Mouse (Mus musculus) neural tube, embryonic 12.5 days (tissue): ENCODE measurements around the gene Arap1. TPM values are rescaled to one million over a fixed set of nuclear protein-coding genes. Genes with fewer than 3 reads are reported as not detected.

Experiments used
- ATAC-seq: fragments of 200-750 bp; cut with Nextera tagmentation; 2 replicates; pipeline ENCODE4 v1.8.0; 2017; ENCODE audit warnings: low read depth, mild to moderate bottlenecking, moderate TSS enrichment, moderate library complexity; ENCODE audit not compliant: low FRiP score
- H3K27ac ChIP-seq: fragments of 300-500 bp; sonication (generic); 2 replicates; pipeline ENCODE4 v1.5.1; 2016
- H3K27me3 ChIP-seq: fragments of 300-500 bp; sonication (generic); replicated peaks from 2 replicates; pipeline ENCODE4 v1.6.1; 2016; ENCODE audit warnings: mild to moderate bottlenecking
- H3K36me3 ChIP-seq: fragments of 300-500 bp; sonication (generic); 2 replicates; pipeline ENCODE4 v1.6.1; 2016; ENCODE audit warnings: mild to moderate bottlenecking
- H3K4me1 ChIP-seq: fragments of 300-500 bp; sonication (generic); 2 replicates; pipeline ENCODE4 v1.6.1; 2016
- H3K4me2 ChIP-seq: fragments of 300-500 bp; sonication (generic); replicated peaks from 2 replicates; pipeline ENCODE4 v1.6.1; 2016; ENCODE audit warnings: mild to moderate bottlenecking
- H3K4me3 ChIP-seq: fragments of 300-500 bp; sonication (generic); 2 replicates; pipeline ENCODE4 v1.5.1; 2016
- H3K9ac ChIP-seq: fragments of 300-500 bp; sonication (generic); 2 replicates; pipeline ENCODE4 v1.6.1; 2016; ENCODE audit warnings: mild to moderate bottlenecking
- H3K9me3 ChIP-seq: fragments of 300-500 bp; sonication (generic); 2 replicates; pipeline ENCODE4 v1.6.1; 2016; ENCODE audit warnings: mild to moderate bottlenecking
- WGBS: fragments of 180-500 bp; shearing (Covaris S2); methylation state at CpG from one replicate; pipeline ENCODE4 v1.1.7; 2016; 5-methylcytosine and 5-hydroxymethylcytosine counted together
- polyA plus RNA-seq: library from polyadenylated mRNA; unstranded; fragments of >200 nt; fragmentation: Nextera tagmentation; extraction: Ambion mirVana; gene quantifications from 2 replicates; pipeline ENCODE4 v1.2.1, GENCODE M21; 2016

Gene Arap1
- polyA plus RNA-seq, 1 experiment from 2014 or later: 13.7 TPM

DNA sequence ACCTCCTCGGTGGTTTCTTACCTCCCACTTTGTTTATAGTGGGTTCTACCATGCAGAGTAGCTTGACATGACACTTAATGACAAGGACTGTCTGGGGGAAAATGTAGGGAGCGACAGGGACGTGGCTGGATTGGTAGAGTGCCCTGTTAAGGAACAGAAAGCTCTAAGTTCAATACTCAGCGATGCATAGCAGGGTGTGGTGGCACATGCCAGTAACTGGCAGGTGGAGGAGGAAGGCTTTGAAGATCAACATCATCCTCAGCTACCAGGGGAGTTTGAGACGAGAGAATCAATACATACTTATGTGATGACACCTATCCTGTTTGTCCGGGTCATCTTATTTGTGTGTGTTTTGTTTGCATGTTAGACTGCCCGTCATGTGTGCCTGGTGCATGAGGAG lies 21.8 kb downstream of the Arap1 start:
- Histone ChIP-seq H3K9ac (no peak overlapping the region), H3K9me3 (no peaks in the 10 kb centered on the region), H3K36me3 (no peaks in the 10 kb centered on the region), H3K4me2 (no peak overlapping the region), H3K4me3 (no peak overlapping the region), H3K27ac (no peak overlapping the region), H3K27me3 (no peaks in the 10 kb centered on the region), H3K4me1 (no peaks in the 10 kb centered on the region)
- 83% methylated on average over 7 of the region's 7 CpGs for WGBS
- no peak for ATAC-seq

DNA sequence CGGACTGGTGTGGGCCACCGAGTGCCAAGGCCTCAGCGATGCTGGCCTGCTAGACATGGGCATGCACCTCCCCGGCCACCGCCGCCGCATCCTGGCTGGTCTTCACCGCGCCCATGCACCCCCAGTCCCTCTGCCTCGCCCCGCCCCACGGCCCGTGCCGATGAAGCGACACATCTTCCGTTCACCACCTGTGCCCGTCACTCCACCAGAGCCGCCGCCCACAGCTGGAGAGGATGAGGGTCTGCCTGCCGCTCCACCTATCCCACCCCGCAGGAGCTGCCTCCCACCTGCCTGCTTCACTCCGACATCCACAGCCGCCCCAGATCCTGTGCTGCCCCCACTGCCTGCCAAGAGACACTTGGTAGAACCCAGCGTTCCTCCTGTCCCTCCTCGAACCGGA lies 25.2 kb downstream of the Arap1 start:
- no peak overlapping the region; the same call in 1 of the 2 replicates for H3K4me3 ChIP-seq
- WGBS: 82% methylated on average over 26 of the region's 26 CpGs
- ATAC-seq: no peak
- H3K9ac ChIP-seq: no peak overlapping the region
- H3K4me2 ChIP-seq: no peak overlapping the region
- H3K27me3 ChIP-seq: no peaks in the 10 kb centered on the region
- no peaks in the 10 kb centered on the region for H3K36me3 ChIP-seq
- H3K27ac ChIP-seq: no peak overlapping the region
- peaks cover 3% of the 10 kb centered on the region; the same call in 1 of the 2 replicates for H3K4me1 ChIP-seq
- no peaks in the 10 kb centered on the region for H3K9me3 ChIP-seq

DNA sequence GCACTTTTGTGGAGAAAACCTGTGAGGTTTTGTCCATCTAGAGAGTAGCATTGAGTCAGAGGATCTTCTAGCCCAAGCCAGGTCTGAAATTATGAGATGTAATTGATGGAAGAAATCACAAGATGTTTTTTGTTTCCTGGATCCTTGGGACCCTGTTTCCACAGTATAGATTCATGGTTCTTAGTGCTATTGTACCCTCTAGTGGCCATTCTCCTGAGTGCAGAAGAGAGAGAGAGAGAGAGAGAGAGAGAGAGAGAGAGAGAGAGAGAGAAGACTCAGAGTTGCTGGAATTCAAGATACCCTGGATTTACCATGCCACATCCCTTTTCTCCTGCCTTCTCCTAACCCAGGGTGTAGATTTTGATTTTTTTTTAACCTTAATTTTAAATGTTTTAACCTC lies 26.3 kb downstream of the Arap1 start:
- H3K4me1 ChIP-seq: peaks cover 4% of the 10 kb centered on the region; the same call in 1 of the 2 replicates
- no peak overlapping the region for H3K27ac ChIP-seq
- H3K9me3 ChIP-seq: no peaks in the 10 kb centered on the region
- no peak overlapping the region for H3K9ac ChIP-seq
- no peaks in the 10 kb centered on the region for H3K27me3 ChIP-seq
- H3K4me2 ChIP-seq: no peak overlapping the region
- H3K36me3 ChIP-seq: no peaks in the 10 kb centered on the region
- ATAC-seq: peak; percentile 72; the same call in 1 of the 2 replicates
- H3K4me3 ChIP-seq: no peak overlapping the region

DNA sequence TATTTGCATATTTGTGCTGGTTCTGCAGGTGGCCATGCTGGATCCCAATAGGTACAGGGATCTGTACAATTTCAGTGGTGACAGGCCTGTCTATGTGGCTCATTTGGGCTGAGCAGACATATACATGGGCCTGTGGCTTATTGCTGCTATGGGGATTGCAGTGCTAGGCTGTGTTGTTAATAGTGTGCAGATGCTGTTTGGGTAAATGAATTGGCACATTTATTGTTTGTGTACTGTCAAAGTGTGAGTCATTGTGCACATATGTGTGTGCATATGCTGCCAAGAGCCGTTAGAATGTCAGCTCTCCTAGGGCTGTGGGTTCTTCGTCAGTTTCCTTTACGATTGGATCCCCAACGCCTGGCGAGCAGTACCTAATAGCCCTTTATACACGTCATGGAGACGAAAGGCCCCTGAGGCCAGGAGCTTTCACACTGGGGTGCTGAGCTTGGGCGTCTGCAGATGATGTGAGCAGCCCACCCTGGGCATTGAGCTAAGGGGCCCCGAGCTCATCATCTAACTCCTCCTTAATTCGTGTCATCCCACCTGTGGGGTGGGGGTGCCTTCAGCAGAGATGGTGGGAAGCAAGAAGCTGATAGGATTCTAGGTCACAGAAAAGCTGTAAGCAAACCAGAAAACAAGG lies 29.0 kb downstream of the Arap1 start:
- WGBS: 59% methylated on average over 10 of the region's 10 CpGs
- no peak for ATAC-seq
- no peak overlapping the region for H3K9ac ChIP-seq
- no peaks in the 10 kb centered on the region for H3K36me3 ChIP-seq
- H3K27ac ChIP-seq: no peak overlapping the region
- no peaks in the 10 kb centered on the region for H3K9me3 ChIP-seq
- peaks cover 4% of the 10 kb centered on the region; the same call in 1 of the 2 replicates for H3K4me1 ChIP-seq
- no peak overlapping the region for H3K4me3 ChIP-seq
- H3K27me3 ChIP-seq: no peaks in the 10 kb centered on the region
- H3K4me2 ChIP-seq: no peak overlapping the region

DNA sequence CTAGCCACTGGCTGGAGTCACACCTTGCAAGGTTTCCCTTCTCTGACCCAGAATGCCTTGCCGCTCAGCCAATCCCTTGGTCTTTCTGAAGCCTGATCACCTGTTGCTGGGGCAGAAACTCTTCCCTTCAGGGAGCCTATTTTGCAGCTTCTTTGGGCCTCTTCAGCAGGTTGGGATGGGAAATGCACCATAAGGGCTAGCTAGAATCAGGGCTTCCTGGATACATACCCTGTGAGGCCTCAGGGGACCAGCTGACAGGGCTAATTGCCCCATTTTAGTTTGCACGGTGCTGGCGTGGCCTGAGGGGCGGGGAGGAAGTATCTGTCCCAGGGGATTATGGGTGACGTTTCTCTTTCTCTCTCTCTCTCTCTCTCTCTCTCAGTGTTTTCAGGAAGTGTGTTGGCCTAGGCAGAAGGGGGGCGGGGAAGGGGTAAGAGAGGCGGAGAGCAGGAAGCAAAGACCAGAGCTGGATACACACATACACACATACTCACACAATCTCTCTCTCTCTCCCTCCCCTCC lies 29.9 kb downstream of the Arap1 start:
- no peak overlapping the region for H3K27ac ChIP-seq

DNA sequence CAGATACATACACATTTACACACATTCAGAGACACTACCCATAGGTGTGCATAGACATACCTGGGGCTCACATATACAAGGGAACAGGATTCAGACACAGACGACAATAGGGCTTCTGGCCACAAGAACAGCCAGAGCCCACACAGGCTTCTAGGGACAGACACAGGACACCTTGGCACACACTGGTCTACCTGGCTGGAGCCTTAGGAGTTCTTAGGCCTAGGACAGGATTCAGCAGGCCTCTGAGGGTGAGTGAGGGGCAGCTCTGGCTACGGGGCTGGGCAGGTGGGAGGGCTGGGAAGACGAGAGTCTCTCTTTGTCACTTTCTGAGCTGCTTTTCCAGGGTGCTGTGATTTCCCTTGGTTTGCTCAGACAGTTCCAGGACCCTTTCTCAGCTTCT lies 30.4 kb downstream of the Arap1 start:
- no peak overlapping the region for H3K4me3 ChIP-seq
- no peaks in the 10 kb centered on the region for H3K9me3 ChIP-seq
- H3K4me1 ChIP-seq: peaks cover 4% of the 10 kb centered on the region; the same call in 1 of the 2 replicates
- no peaks in the 10 kb centered on the region for H3K27me3 ChIP-seq
- ATAC-seq: no peak
- H3K4me2 ChIP-seq: no peak overlapping the region
- WGBS: 68% methylated on average over 3 of the region's 3 CpGs
- no peaks in the 10 kb centered on the region for H3K36me3 ChIP-seq
- no peak overlapping the region for H3K9ac ChIP-seq
- no peak overlapping the region for H3K27ac ChIP-seq

More for the DNA sequence above, 29.9 kb downstream of the Arap1 start:
- no peak overlapping the region for H3K4me3 ChIP-seq
- no peaks in the 10 kb centered on the region for H3K9me3 ChIP-seq
- H3K4me1 ChIP-seq: peaks cover 4% of the 10 kb centered on the region; the same call in 1 of the 2 replicates
- no peaks in the 10 kb centered on the region for H3K27me3 ChIP-seq
- H3K9ac ChIP-seq: no peak overlapping the region
- no peaks in the 10 kb centered on the region for H3K36me3 ChIP-seq
- WGBS: 28% methylated on average over 7 of the region's 7 CpGs
- no peak overlapping the region for H3K4me2 ChIP-seq
- no peak for ATAC-seq

DNA sequence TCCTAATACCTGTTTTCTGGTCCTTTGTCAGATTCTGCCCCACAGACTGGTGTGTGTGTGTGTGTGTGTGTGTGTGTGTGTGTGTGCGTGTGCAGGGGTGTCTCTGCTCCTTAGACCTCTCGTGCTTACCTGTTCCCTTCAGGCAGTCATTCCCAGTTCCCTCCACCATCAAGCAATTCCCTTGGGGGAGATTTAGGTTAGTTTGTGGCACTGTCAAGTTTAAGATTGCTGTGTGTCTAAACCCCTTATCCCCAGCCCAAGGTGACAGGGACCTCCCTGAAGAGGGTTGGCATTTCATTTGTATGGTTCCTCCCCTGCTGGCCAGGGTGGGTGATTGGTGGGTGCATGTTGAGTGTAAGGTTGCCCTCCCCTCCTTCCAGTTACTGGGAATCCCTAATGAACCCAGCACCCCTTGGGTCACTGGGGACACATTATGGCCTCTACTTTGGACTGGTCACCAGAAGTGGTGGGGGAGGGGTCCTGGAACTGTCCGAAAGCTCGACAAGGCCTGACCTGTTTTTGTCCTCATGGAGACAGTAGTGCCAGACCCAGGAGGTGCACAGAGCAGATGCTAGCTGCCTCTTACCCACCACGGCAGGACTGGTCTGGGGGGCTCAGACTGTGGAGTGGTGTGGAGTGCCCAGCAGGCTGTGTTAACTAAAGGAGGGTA lies 31.1 kb downstream of the Arap1 start:
- 73% methylated on average over 5 of the region's 5 CpGs for WGBS
- Histone ChIP-seq H3K4me1 (peaks cover 4% of the 10 kb centered on the region; the same call in 1 of the 2 replicates), H3K27ac (no peak overlapping the region), H3K4me3 (no peak overlapping the region), H3K36me3 (no peaks in the 10 kb centered on the region), H3K27me3 (no peaks in the 10 kb centered on the region), H3K4me2 (0 out of 2 replicates have a peak overlapping the region, but pooled peaks have one; percentile 1), H3K9ac (0 out of 2 replicates have a peak overlapping the region, but pooled peaks have one; percentile 9), H3K9me3 (no peaks in the 10 kb centered on the region)
- ATAC-seq: no peak

DNA sequence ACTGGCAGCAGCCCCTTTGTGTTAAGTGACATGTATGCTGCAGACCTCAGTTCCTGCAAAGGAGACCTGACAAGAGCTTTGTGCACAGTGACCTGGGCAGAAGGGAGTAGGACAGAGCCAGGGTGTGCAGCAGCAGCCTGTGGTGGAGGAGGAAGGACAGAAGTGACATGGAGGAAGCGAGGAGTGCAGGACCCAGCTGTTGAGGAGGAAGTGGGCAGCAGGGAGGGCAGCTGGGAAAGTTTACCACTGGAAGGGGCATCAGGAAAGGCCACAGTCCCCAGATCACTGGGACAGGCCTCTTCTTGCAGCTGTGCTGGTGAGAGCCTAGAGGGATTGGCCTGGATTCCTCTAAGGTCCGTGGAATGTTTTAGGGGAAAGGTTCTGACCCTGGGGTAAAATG lies 31.9 kb downstream of the Arap1 start:
- Histone ChIP-seq H3K4me2 (no peak overlapping the region), H3K4me3 (no peak overlapping the region), H3K4me1 (peaks cover 5% of the 10 kb centered on the region; the same call in 1 of the 2 replicates), H3K9me3 (no peaks in the 10 kb centered on the region), H3K9ac (no peak overlapping the region), H3K36me3 (no peaks in the 10 kb centered on the region), H3K27me3 (no peaks in the 10 kb centered on the region), H3K27ac (no peak overlapping the region)
- WGBS: 67% methylated on average over 2 of the region's 2 CpGs
- no peak for ATAC-seq

DNA sequence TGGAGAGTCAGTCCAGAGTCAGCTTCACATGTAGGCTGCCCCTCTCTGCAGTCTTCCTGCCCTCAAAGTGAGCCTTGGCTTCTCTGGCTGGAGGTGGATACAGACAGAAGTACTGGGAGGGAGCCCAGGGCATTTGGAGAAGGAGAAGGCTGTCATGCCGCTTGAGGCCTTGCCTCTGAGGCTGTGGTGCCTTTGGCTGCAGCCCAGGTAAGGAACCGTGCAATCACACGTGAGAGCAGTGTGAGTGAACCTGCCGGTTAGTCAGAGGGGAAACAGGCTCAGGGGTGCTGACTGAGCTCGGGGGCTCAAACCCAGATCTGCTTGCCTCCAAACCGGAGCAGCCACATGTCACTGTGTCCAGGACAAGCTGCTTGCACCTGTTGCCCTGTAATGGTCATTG lies 33.6 kb downstream of the Arap1 start:
- no peaks in the 10 kb centered on the region for H3K36me3 ChIP-seq
- H3K9me3 ChIP-seq: no peaks in the 10 kb centered on the region
- no peak overlapping the region for H3K4me3 ChIP-seq
- 88% methylated on average over 6 of the region's 6 CpGs for WGBS
- H3K27ac ChIP-seq: no peak overlapping the region
- H3K27me3 ChIP-seq: no peaks in the 10 kb centered on the region
- ATAC-seq: no peak
- peaks cover 12% of the 10 kb centered on the region; the same call in 1 of the 2 replicates for H3K4me1 ChIP-seq
- H3K9ac ChIP-seq: no peak overlapping the region
- H3K4me2 ChIP-seq: no peak overlapping the region

DNA sequence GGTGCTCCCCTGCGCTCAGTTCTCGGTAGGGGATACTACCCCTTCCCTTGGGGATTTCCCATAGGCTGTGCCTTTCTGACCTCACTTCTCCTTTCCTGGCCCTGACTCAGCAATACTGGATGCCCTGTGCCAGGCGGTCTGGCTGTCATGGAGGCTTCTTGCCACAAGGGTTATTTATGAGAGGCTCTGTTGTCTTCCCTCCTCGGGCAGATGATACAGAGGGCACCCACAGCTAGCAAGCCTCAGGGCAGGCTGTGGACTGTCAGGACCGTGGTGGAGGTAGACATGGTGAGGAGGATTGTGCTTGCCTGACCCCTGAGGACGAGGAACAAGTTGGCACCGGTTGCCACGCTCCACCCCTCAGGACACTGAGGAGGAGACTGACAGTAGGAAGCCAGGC lies 34.5 kb downstream of the Arap1 start:
- no peak overlapping the region for H3K4me2 ChIP-seq
- no peak overlapping the region for H3K27ac ChIP-seq
- no peaks in the 10 kb centered on the region for H3K36me3 ChIP-seq
- H3K4me1 ChIP-seq: peaks cover 12% of the 10 kb centered on the region; the same call in 1 of the 2 replicates
- H3K4me3 ChIP-seq: no peak overlapping the region
- 59% methylated on average over 8 of the region's 8 CpGs for WGBS
- ATAC-seq: no peak
- no peaks in the 10 kb centered on the region for H3K27me3 ChIP-seq
- no peak overlapping the region for H3K9ac ChIP-seq
- no peaks in the 10 kb centered on the region for H3K9me3 ChIP-seq

DNA sequence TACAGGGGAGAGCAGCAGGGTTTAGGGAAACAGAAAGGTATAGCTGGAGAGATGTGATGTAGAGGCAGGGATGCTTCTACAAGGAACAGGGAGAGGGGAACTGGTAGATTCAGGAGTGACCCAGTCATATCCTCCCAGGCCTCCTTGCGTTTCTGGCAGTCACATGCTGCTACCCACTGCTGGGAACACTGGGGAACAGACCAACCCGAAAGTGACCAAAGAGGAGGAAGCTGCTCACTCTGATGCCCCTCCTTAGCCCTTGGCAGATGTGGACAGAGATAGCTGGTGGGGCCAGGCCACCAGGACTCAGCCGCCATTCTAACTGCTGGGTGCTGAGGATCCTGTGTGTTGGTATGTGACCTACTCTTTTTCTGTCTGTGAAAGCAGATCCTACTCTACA lies 35.9 kb downstream of the Arap1 start:
- Histone ChIP-seq H3K36me3 (no peaks in the 10 kb centered on the region), H3K9ac (no peak overlapping the region), H3K4me1 (0 out of 2 replicates have a peak, but pooled peaks cover 7% of the 10 kb centered on the region), H3K9me3 (no peaks in the 10 kb centered on the region), H3K27ac (no peak overlapping the region), H3K27me3 (no peaks in the 10 kb centered on the region), H3K4me3 (no peak overlapping the region), H3K4me2 (no peak overlapping the region)
- ATAC-seq: no peak
- 75% methylated on average over 3 of the region's 3 CpGs for WGBS

DNA sequence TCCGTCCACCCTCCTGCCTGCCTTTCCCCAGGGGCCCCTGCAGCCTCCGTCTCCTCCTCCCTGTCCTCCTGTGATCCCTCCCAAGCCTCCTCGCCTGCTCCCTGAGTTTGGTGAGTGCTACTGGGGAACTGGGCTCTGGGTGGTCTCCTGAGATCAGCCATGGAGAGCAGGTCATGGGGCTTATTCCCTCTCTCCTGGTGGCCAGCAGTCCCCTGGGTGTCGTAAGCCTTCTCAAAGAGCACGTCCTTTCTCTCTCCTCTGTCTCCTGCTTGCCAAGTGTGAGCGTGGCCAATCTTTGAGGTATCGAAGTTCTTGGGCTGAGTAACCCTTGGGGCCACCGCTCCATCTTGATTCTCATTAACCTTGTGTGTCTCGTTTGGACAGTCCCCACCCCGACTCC lies 37.1 kb downstream of the Arap1 start:
- Histone ChIP-seq H3K4me2 (no peak overlapping the region), H3K9me3 (no peaks in the 10 kb centered on the region), H3K4me1 (0 out of 2 replicates have a peak, but pooled peaks cover 7% of the 10 kb centered on the region), H3K36me3 (no peaks in the 10 kb centered on the region), H3K27ac (no peak overlapping the region), H3K9ac (no peak overlapping the region), H3K4me3 (no peak overlapping the region), H3K27me3 (no peaks in the 10 kb centered on the region)
- WGBS: 58% methylated on average over 10 of the region's 10 CpGs
- no peak for ATAC-seq
